Mouse (Mus musculus): ENCODE results near the gene Nacad. TPM values are rescaled to one million over a fixed set of nuclear protein-coding genes. Genes with fewer than 3 reads are reported as not detected.
"Not testable (repeated sequence)": the region's sequence is repeated elsewhere in the genome, so short reads cannot be mapped to it uniquely, and the experiment has no call there.

Gene Nacad
- 1 to 10 TPM; 2.0 to 2.2 TPM for total RNA-seq (2021)
- long read RNA-seq, experiment 1, full-length matches to known transcripts: 1 of 6 reads
- long read RNA-seq, experiment 1, partial matches to known transcripts: 4 of 6 reads
- long read RNA-seq, experiment 1, other reads (novel, unspliced or antisense): 1 of 6 reads
- long read RNA-seq, experiment 2, partial matches to known transcripts: 2 of 3 reads
- long read RNA-seq, experiment 2, other reads (novel, unspliced or antisense): 1 of 3 reads

- no peak for DNase-seq (ENCODE audit: low spot score in 2 of 2)
Measured at GRCm38 (mm10) chr11:6605491-6606399, at the start of gene Nacad. Gene Nacad (minus strand): TSS chr11:6606053.

GRCm38 (mm10) chr11:6654903-6655302, 49.0 kb upstream of the Nacad start:
- peak; percentile 62 to 82 for DNase-seq (ENCODE audit: low spot score in 2 of 2)

- DNase-seq (ENCODE audit: low spot score in 2 of 2): not testable (repeated sequence)
Measured at GRCm38 (mm10) chr11:6652978-6653377, 47.1 kb upstream of the Nacad start.

GRCm38 (mm10) chr11:6650519-6650918, 44.7 kb upstream of the Nacad start:
- DNase-seq (ENCODE audit: low spot score in 2 of 2): no peak

- no peak for DNase-seq (ENCODE audit: low spot score in 2 of 2)
Measured at GRCm38 (mm10) chr11:6647831-6648724, 42.2 kb upstream of the Nacad start.

GRCm38 (mm10) chr11:6644566-6644965, 38.7 kb upstream of the Nacad start:
- peak in 1 of 2 experiments; percentile 33 for DNase-seq (ENCODE audit: low spot score in 2 of 2)

GRCm38 (mm10) chr11:6639072-6639471, 33.2 kb upstream of the Nacad start:
- DNase-seq (ENCODE audit: low spot score in 2 of 2): no peak

GRCm38 (mm10) chr11:6638537-6638936, 32.7 kb upstream of the Nacad start, which contains the start of gene Wap:
Gene Wap (minus strand): TSS chr11:6638637.
- DNase-seq (ENCODE audit: low spot score in 2 of 2): no peak

- no peak for DNase-seq (ENCODE audit: low spot score in 2 of 2)
Measured at GRCm38 (mm10) chr11:6636150-6636549, 30.3 kb upstream of the Nacad start.

- no peak for DNase-seq (ENCODE audit: low spot score in 2 of 2)
Measured at GRCm38 (mm10) chr11:6629655-6630054, 23.8 kb upstream of the Nacad start.

GRCm38 (mm10) chr11:6628568-6628967, 22.7 kb upstream of the Nacad start:
- peak in 1 of 2 experiments; percentile 62 for DNase-seq (ENCODE audit: low spot score in 2 of 2)

GRCm38 (mm10) chr11:6627731-6628130, 21.9 kb upstream of the Nacad start:
- DNase-seq (ENCODE audit: low spot score in 2 of 2): no peak

GRCm38 (mm10) chr11:6626388-6626772, 20.5 kb upstream of the Nacad start:
- no peak for DNase-seq (ENCODE audit: low spot score in 2 of 2)

GRCm38 (mm10) chr11:6625478-6626387, 19.9 kb upstream of the Nacad start, which contains the start of gene Tbrg4:
Gene Tbrg4 (minus strand): TSS chr11:6626067.
- peak; percentile 87 to 94 for DNase-seq (ENCODE audit: low spot score in 2 of 2)

GRCm38 (mm10) chr11:6624619-6625382, 18.9 kb upstream of the Nacad start:
- DNase-seq (ENCODE audit: low spot score in 2 of 2): no peak

- no peak for DNase-seq (ENCODE audit: low spot score in 2 of 2)
Measured at GRCm38 (mm10) chr11:6623704-6624103, 17.9 kb upstream of the Nacad start.

- DNase-seq (ENCODE audit: low spot score in 2 of 2): no peak
Measured at GRCm38 (mm10) chr11:6615250-6616205, 9.7 kb upstream of the Nacad start.

GRCm38 (mm10) chr11:6605021-6605481, 802 bp downstream of the Nacad start:
- DNase-seq (ENCODE audit: low spot score in 2 of 2): no peak

Data from gastrocnemius, postnatal 4 days (tissue).